Mouse (Mus musculus) kidney, adult 2 months (tissue): Measurements from ENCODE around the gene Pml.

Experiments used
- CTCF ChIP-seq: fragments of 200-500 bp; conservative IDR thresholded peaks from 2 replicates; pipeline ENCODE4 v1.5.1; 2011; ENCODE audit warnings: low read depth, mild to moderate bottlenecking, control low read depth, low read length, moderate library complexity, mixed read lengths; ENCODE audit not compliant: insufficient read depth, insufficient read length
- POLR2A ChIP-seq: fragments of 200-500 bp; IDR thresholded peaks from one replicate; pipeline ENCODE4 v1.6.1; 2011; ENCODE audit warnings: low read depth, low read length, control low read depth

- TF ChIP-seq CTCF (no peak), POLR2A (no peak)
Observed at GRCm38 (mm10) chr9:58274101-58274604, 24.6 kb upstream of the Pml start.
